Mouse (Mus musculus) neural tube, embryonic 14.5 days (tissue): Measurements from ENCODE around the gene Ccdc77. TPM values are rescaled to one million over a fixed set of nuclear protein-coding genes. Genes with fewer than 3 reads are reported as not detected.

Experiments
- ATAC-seq: fragments of 200-750 bp; cut with Nextera tagmentation; 2 replicates; pipeline ENCODE4 v1.8.0; 2017; ENCODE audit warnings: low read depth, mild to moderate bottlenecking, moderate TSS enrichment, moderate library complexity
- H3K27ac ChIP-seq: fragments of 300-500 bp; sonication (generic); 2 replicates; pipeline ENCODE4 v1.5.1; 2014; ENCODE audit warnings: low read depth, mild to moderate bottlenecking, control low read depth, low read length, moderate library complexity, mixed read lengths
- H3K27me3 ChIP-seq: fragments of 300-500 bp; sonication (generic); 2 replicates; pipeline ENCODE4 v1.6.1; 2014; ENCODE audit warnings: low read length; ENCODE audit not compliant: control insufficient read depth, insufficient read depth
- H3K36me3 ChIP-seq: fragments of 300-500 bp; sonication (generic); 2 replicates; pipeline ENCODE4 v1.6.1; 2014; ENCODE audit warnings: low read length, mixed read lengths; ENCODE audit not compliant: control insufficient read depth, insufficient read depth
- H3K4me1 ChIP-seq: fragments of 300-500 bp; sonication (generic); 2 replicates; pipeline ENCODE4 v1.6.1; 2014; ENCODE audit warnings: low read length; ENCODE audit not compliant: control insufficient read depth, insufficient read depth
- H3K4me2 ChIP-seq: fragments of 300-500 bp; sonication (generic); 2 replicates; pipeline ENCODE4 v1.6.1; 2014; ENCODE audit warnings: mild to moderate bottlenecking, low read depth, low read length, control low read depth
- H3K4me3 ChIP-seq: fragments of 300-500 bp; sonication (generic); 2 replicates; pipeline ENCODE4 v1.5.1; 2014; ENCODE audit warnings: low read depth, low read length, control low read depth, mixed read lengths
- H3K9ac ChIP-seq: fragments of 300-500 bp; sonication (generic); replicated peaks from 2 replicates; pipeline ENCODE4 v1.6.1; 2014; ENCODE audit warnings: low read depth, mild to moderate bottlenecking, control low read depth, low read length, mixed read lengths
- H3K9me3 ChIP-seq: fragments of 300-500 bp; sonication (generic); 2 replicates; pipeline ENCODE4 v1.6.1; 2016; ENCODE audit warnings: low read length; ENCODE audit not compliant: control insufficient read depth
- WGBS: fragments of 180-500 bp; shearing (Covaris S2); extraction: QIAGEN DNeasy Blood & Tissue Kit; methylation state at CpG from one replicate; pipeline ENCODE4 v1.1.7; 2014; 5-methylcytosine and 5-hydroxymethylcytosine counted together
- polyA plus RNA-seq: library from polyadenylated mRNA; unstranded; fragments of >200 nt; fragmentation: Nextera tagmentation; extraction: Ambion mirVana; gene quantifications from 2 replicates; pipeline ENCODE4 v1.2.1, GENCODE M21; 2014

Ccdc77 gene
- polyA plus RNA-seq, 1 experiment from 2014 or later: 9.0 TPM

GRCm38 (mm10) chr6:120320369-120320768 is 43.8 kb downstream of the Ccdc77 start:
- no peak for ATAC-seq
- Histone ChIP-seq H3K9ac (no peak overlapping the region), H3K4me1 (no peaks in the 10 kb centered on the region), H3K27ac (no peak overlapping the region), H3K4me3 (no peak overlapping the region), H3K36me3 (no peaks in the 10 kb centered on the region), H3K9me3 (no peaks in the 10 kb centered on the region), H3K4me2 (no peak overlapping the region), H3K27me3 (no peaks in the 10 kb centered on the region)
- 66% methylated on average over 2 of the region's 2 CpGs for WGBS

- no peak for ATAC-seq
- Histone ChIP-seq H3K4me1 (no peaks in the 10 kb centered on the region), H3K4me2 (no peak overlapping the region), H3K9ac (no peak overlapping the region), H3K9me3 (no peaks in the 10 kb centered on the region), H3K27ac (no peak overlapping the region), H3K36me3 (no peaks in the 10 kb centered on the region), H3K27me3 (no peaks in the 10 kb centered on the region), H3K4me3 (no peak overlapping the region)
- 91% methylated on average over 9 of the region's 9 CpGs for WGBS
Measured at GRCm38 (mm10) chr6:120319129-120319528, 45.0 kb downstream of the Ccdc77 start.

- ATAC-seq: no peak
- Histone ChIP-seq H3K4me3 (no peak overlapping the region), H3K9ac (no peak overlapping the region), H3K27me3 (no peaks in the 10 kb centered on the region), H3K4me1 (no peaks in the 10 kb centered on the region), H3K9me3 (no peaks in the 10 kb centered on the region), H3K36me3 (no peaks in the 10 kb centered on the region), H3K4me2 (no peak overlapping the region), H3K27ac (no peak overlapping the region)
- WGBS: 50% methylated on average over 11 of the region's 11 CpGs
Measured at GRCm38 (mm10) chr6:120318303-120318940, 45.8 kb downstream of the Ccdc77 start.

- Histone ChIP-seq H3K4me3 (no peak overlapping the region), H3K27me3 (no peaks in the 10 kb centered on the region), H3K9ac (no peak overlapping the region), H3K27ac (no peak overlapping the region), H3K4me1 (no peaks in the 10 kb centered on the region), H3K9me3 (no peaks in the 10 kb centered on the region), H3K4me2 (no peak overlapping the region), H3K36me3 (no peaks in the 10 kb centered on the region)
- ATAC-seq: no peak
- WGBS: 82% methylated on average over 5 of the region's 5 CpGs
Measured at GRCm38 (mm10) chr6:120312443-120312842, 51.7 kb downstream of the Ccdc77 start.

- Histone ChIP-seq H3K4me2 (no peak overlapping the region), H3K27ac (no peak overlapping the region), H3K27me3 (no peaks in the 10 kb centered on the region), H3K9ac (no peak overlapping the region), H3K9me3 (no peaks in the 10 kb centered on the region), H3K4me1 (no peaks in the 10 kb centered on the region), H3K4me3 (no peak overlapping the region), H3K36me3 (no peaks in the 10 kb centered on the region)
- ATAC-seq: no peak
- 46% methylated on average over 3 of the region's 3 CpGs for WGBS
Measured at GRCm38 (mm10) chr6:120309787-120310186, 54.4 kb downstream of the Ccdc77 start.

- no peaks in the 10 kb centered on the region for H3K36me3 ChIP-seq
- WGBS: 64% methylated on average over 9 of the region's 9 CpGs
- no peak overlapping the region for H3K27ac ChIP-seq
- no peaks in the 10 kb centered on the region for H3K27me3 ChIP-seq
- no peak overlapping the region for H3K9ac ChIP-seq
- ATAC-seq: no peak
- H3K9me3 ChIP-seq: no peaks in the 10 kb centered on the region
- no peaks in the 10 kb centered on the region for H3K4me1 ChIP-seq
- no peak overlapping the region for H3K4me2 ChIP-seq
- H3K4me3 ChIP-seq: no peak overlapping the region
Measured at GRCm38 (mm10) chr6:120309338-120309737, 54.8 kb downstream of the Ccdc77 start.

GRCm38 (mm10) chr6:120306859-120307594 is 57.1 kb downstream of the Ccdc77 start:
- Histone ChIP-seq H3K4me1 (no peaks in the 10 kb centered on the region), H3K4me2 (no peak overlapping the region), H3K9ac (no peak overlapping the region), H3K36me3 (no peaks in the 10 kb centered on the region), H3K4me3 (no peak overlapping the region), H3K27me3 (no peaks in the 10 kb centered on the region), H3K27ac (no peak overlapping the region), H3K9me3 (no peaks in the 10 kb centered on the region)
- WGBS: 82% methylated on average over 3 of the region's 3 CpGs
- ATAC-seq: no peak

- no peaks in the 10 kb centered on the region for H3K9me3 ChIP-seq
- no peak overlapping the region for H3K4me3 ChIP-seq
- WGBS: 30% methylated on average over 16 of the region's 16 CpGs
- no peaks in the 10 kb centered on the region for H3K36me3 ChIP-seq
- H3K27ac ChIP-seq: no peak overlapping the region
- H3K9ac ChIP-seq: no peak overlapping the region
- no peaks in the 10 kb centered on the region for H3K4me1 ChIP-seq
- H3K27me3 ChIP-seq: no peaks in the 10 kb centered on the region
- no peak for ATAC-seq
- peak overlapping the region; percentile 24 for H3K4me2 ChIP-seq
Measured at GRCm38 (mm10) chr6:120302755-120303316, 61.3 kb downstream of the Ccdc77 start.

- no peak overlapping the region for H3K27ac ChIP-seq
- ATAC-seq: no peak
- H3K9ac ChIP-seq: no peak overlapping the region
- H3K27me3 ChIP-seq: no peaks in the 10 kb centered on the region
- H3K4me2 ChIP-seq: no peak overlapping the region
- H3K4me3 ChIP-seq: no peak overlapping the region
- no peaks in the 10 kb centered on the region for H3K4me1 ChIP-seq
- H3K36me3 ChIP-seq: no peaks in the 10 kb centered on the region
- no peaks in the 10 kb centered on the region for H3K9me3 ChIP-seq
- WGBS: 32% methylated on average over 6 of the region's 6 CpGs
Measured at GRCm38 (mm10) chr6:120301137-120301536, 63.0 kb downstream of the Ccdc77 start.
